Mouse (Mus musculus) liver, postnatal 0 days (tissue): ENCODE results near the gene Ramp3.

Source experiments
- CTCF ChIP-seq: sonication (generic); IDR thresholded peaks from 2 replicates; pipeline ENCODE4 v1.5.1; 2016; ENCODE audit warnings: antibody characterized with exemption, low read depth
- EP300 ChIP-seq: IDR thresholded peaks from 2 replicates; pipeline ENCODE4 v1.6.1; 2016; ENCODE audit warnings: antibody characterized with exemption, low read depth, mild to moderate bottlenecking

DNA sequence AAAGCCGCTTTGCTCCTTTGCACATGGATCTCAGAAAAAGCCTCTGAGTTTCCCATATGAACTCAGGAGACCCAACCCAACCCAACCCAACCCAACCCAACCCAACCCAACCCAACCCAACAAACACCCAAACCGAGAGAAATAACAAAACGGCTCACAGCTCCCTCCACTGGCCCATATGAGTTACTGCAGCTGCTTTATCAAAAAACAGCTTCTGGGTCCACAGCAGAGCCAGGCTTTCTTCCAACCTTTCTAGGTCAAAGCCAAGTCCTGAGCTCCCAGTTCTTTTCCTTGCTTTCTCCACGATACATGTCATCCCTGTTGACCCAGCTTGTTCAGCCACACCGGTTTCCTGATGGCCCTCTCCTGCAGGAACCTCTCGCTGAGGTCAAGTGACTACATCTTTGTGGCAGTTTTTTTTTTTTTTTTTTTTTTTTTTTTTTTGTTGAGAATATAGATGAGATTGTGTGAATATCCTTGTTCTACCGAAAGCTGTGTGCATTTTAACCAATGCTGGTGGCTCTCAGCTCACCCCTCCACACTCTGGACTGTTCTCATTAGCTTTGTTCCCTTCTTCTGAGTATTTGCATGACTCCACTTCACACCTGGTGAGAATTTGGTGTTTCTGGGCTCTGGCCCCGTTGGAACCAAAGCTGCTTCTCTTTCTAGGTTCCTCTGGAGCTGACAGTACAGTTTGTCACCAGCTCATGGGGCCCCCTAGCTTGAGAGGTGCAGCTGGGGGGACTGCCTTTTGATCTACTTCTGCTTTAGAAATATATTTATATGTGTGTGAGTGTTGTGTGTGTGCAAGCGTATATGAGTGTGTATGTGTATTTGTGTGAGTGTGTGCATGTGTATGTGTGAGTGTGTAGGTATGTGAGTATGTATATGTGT is 10.2 kb upstream of the Ramp3 start:
- peak; percentile 37 for TF ChIP-seq CTCF
- TF ChIP-seq EP300: no peak
